Mouse (Mus musculus) neural tube, embryonic 13.5 days (tissue): ENCODE data around the gene Ino80. TPM values are rescaled to one million over a fixed set of nuclear protein-coding genes. Genes with fewer than 3 reads are reported as not detected.
"Not testable (repeated sequence)": the region's sequence is repeated elsewhere in the genome, so short reads cannot be mapped to it uniquely, and the experiment has no call there.

ENCODE experiments used
- ATAC-seq: fragments of 200-750 bp; cut with Nextera tagmentation; 2 replicates; pipeline ENCODE4 v1.8.0; 2017; ENCODE audit warnings: low read depth, mild to moderate bottlenecking, moderate TSS enrichment, moderate library complexity
- H3K27ac ChIP-seq: fragments of 300-500 bp; sonication (generic); replicated peaks from 2 replicates; pipeline ENCODE4 v1.5.1; 2015; ENCODE audit warnings: moderate library complexity, mild to moderate bottlenecking, inconsistent platforms
- H3K27me3 ChIP-seq: fragments of 300-500 bp; sonication (generic); 2 replicates; pipeline ENCODE4 v1.6.1; 2015; ENCODE audit warnings: mild to moderate bottlenecking, inconsistent platforms
- H3K36me3 ChIP-seq: fragments of 300-500 bp; sonication (generic); 2 replicates; pipeline ENCODE4 v1.6.1; 2015; ENCODE audit warnings: mild to moderate bottlenecking, inconsistent platforms
- H3K4me1 ChIP-seq: fragments of 300-500 bp; sonication (generic); replicated peaks from 2 replicates; pipeline ENCODE4 v1.6.1; 2015; ENCODE audit warnings: inconsistent platforms
- H3K4me2 ChIP-seq: fragments of 300-500 bp; sonication (generic); 2 replicates; pipeline ENCODE4 v1.6.1; 2015; ENCODE audit warnings: inconsistent platforms, mild to moderate bottlenecking, moderate library complexity
- H3K4me3 ChIP-seq: fragments of 300-500 bp; sonication (generic); 2 replicates; pipeline ENCODE4 v1.5.1; 2015; ENCODE audit warnings: mild to moderate bottlenecking, inconsistent platforms
- H3K9ac ChIP-seq: fragments of 300-500 bp; sonication (generic); 2 replicates; pipeline ENCODE4 v1.6.1; 2015; ENCODE audit warnings: moderate library complexity, mild to moderate bottlenecking, inconsistent platforms
- H3K9me3 ChIP-seq: fragments of 300-500 bp; sonication (generic); 2 replicates; pipeline ENCODE4 v1.6.1; 2016; ENCODE audit warnings: inconsistent platforms
- WGBS: fragments of 180-500 bp; shearing (Covaris S2); methylation state at CpG from one replicate; pipeline ENCODE4 v1.1.7; 2015; 5-methylcytosine and 5-hydroxymethylcytosine counted together
- polyA plus RNA-seq: library from polyadenylated mRNA; unstranded; fragments of >200 nt; fragmentation: Nextera tagmentation; extraction: Ambion mirVana; gene quantifications from 2 replicates; pipeline ENCODE4 v1.2.1, GENCODE M21; 2015

Ino80 gene
- 3.1 and 3.2 TPM in 2 replicates for polyA plus RNA-seq

DNA sequence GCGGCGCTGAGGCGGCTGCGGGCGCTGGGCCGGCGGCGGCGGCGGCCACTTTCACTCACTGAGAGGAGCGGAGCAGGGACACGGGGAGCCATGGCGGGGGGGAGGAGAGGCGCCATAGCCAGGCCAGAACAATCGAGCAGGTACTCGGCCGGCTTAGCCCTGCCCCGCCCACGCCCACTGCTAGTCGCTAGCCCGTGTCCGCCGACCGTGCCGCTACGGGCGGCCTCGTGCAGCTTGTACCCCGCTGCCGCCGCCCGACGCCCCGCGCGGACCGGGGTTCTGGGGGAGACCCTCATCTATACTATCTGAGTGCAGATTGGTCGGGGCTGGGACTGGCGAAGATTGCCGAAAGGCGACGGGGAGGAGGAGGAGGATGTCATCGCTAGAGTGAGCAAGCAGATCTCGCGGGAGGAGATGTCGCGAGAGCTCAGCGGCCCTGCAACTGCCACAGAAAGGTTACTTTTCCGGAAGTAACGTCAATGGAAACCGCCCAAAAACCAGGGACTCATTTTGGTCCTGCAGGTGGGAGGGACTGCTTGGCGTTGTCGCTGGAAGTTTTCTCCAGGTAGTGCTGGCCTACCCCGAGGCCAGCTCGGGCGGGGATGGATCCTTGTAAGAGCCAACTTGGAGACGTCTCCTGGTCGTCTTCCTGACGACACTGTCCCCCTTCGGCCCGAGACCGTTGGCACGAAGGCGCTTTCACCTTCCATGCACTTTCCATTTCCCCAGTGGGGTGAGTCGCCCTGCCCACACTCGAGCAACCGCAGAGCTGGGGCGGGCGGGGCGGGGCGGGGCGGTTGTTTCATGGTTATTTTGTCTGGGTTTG lies at the start of gene Ino80:
Gene Ino80 (minus strand): TSS at position 117 of the 826 bp plus-strand sequence.
- Histone ChIP-seq H3K36me3 (0 out of 2 replicates have a peak, but pooled peaks cover 2% of the 10 kb centered on the region), H3K9ac (peak within 1 kb of the TSS; percentile 99), H3K4me2 (peak within 1 kb of the TSS; percentile 91), H3K4me1 (peaks cover 32% of the 10 kb centered on the region), H3K27me3 (no peaks in the 10 kb centered on the region), H3K4me3 (peak within 1 kb of the TSS; percentile 93), H3K27ac (peak within 1 kb of the TSS; percentile 98), H3K9me3 (no peaks in the 10 kb centered on the region)
- WGBS, result under 1% methylated on average over 69 of the region's 72 CpGs
- ATAC-seq, result peak; percentile 95

DNA sequence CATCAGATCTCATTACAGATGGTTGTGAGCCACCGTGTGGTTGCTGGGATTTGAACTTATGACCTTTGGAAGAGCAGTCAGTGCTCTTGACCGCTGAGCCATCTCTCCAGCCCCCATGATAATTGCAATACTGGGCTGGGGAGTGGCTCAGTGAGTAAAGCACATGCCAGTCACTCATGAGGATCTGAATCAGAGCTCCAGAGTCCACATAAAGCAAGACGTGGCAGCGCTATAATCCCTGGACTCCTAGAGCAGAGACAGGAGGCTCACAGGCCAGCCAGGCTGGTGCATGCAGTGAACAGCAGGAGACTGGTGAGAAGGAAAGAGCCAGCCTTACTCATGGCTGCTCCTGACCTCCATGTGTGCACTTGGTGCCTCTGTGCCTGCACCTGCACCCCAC lies 47.9 kb upstream of the Ino80 start:
- H3K4me3 ChIP-seq, result no peak overlapping the region
- H3K9me3 ChIP-seq, result no peaks in the 10 kb centered on the region
- H3K4me2 ChIP-seq, result no peak overlapping the region
- no peaks in the 10 kb centered on the region for H3K36me3 ChIP-seq
- no peak overlapping the region for H3K9ac ChIP-seq
- H3K4me1 ChIP-seq, result no peaks in the 10 kb centered on the region
- no peak overlapping the region for H3K27ac ChIP-seq
- 53% methylated on average over 4 of the region's 4 CpGs for WGBS
- H3K27me3 ChIP-seq, result no peaks in the 10 kb centered on the region
- ATAC-seq, result no peak

DNA sequence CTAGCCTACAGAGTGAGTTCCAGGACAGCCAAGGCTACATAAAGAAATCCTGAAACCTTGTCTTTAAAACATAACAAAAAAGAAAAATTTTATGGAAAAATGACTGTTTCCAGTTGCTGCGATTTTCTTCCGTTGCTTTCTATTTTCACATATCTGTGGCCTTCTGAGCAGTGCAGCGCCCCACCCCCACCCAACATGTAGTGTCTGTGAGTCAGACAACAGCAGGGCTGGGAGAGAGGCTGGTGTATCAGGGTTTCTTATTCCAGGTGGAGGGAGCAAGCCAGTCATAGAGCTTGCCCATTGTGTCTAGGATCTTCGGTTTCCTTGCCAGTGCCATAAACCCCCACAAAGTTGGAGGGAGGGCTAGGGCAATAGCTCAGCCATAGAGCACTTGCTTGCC lies 46.3 kb upstream of the Ino80 start:
- 70% methylated on average over 4 of the region's 4 CpGs for WGBS
- no peak for ATAC-seq

DNA sequence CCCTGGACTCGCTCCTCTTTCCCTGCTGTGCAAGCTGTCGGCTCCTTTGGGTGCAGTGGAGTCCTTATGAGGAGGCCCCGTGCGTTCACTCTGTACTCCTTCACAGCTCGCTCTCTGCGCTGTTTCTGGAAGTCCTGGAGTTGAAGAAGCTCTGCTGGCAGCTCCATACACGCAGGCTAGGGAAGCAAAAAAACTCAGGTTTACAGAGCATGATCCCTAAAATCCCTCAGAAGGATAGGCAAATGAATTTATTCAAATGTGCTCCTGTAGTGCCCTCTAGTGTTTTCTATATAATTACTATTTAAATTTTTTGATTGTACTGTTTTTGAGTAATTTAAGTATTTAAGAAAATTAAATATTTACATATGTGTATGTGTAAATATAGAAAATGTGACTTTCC lies 43.1 kb upstream of the Ino80 start:
- H3K9me3 ChIP-seq, result no peaks in the 10 kb centered on the region

More for the DNA sequence above, 46.3 kb upstream of the Ino80 start:
- Histone ChIP-seq H3K27me3 (no peaks in the 10 kb centered on the region), H3K4me3 (no peak overlapping the region), H3K9ac (no peak overlapping the region), H3K36me3 (no peaks in the 10 kb centered on the region), H3K9me3 (no peaks in the 10 kb centered on the region), H3K27ac (no peak overlapping the region), H3K4me1 (no peaks in the 10 kb centered on the region), H3K4me2 (no peak overlapping the region)

DNA sequence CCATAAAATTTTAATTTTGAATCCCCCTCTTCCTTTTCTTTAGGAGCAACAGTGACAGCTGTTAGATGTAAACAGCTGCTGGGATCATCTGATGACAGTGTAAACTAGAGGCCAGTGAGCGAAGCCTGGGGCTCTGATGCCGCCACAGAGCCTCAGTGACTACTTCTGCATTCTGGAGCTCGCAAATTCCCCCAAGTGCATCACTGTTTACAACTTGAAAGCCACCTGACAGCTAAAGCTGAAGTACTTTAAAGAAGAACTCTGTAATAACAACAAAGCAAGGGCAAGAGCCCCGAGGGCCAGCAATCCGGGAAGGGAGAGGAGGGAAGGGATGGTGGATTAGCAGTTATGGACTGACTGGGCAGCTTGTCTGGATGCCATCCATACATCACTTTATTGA lies 39.3 kb upstream of the Ino80 start:
- no peak for ATAC-seq
- Histone ChIP-seq H3K4me2 (no peak overlapping the region), H3K4me3 (no peak overlapping the region), H3K4me1 (no peaks in the 10 kb centered on the region), H3K36me3 (no peaks in the 10 kb centered on the region), H3K27me3 (no peaks in the 10 kb centered on the region), H3K9me3 (no peaks in the 10 kb centered on the region), H3K27ac (no peak overlapping the region), H3K9ac (no peak overlapping the region)
- 65% methylated on average over 5 of the region's 5 CpGs for WGBS

More for the DNA sequence above, 43.1 kb upstream of the Ino80 start:
- no peak overlapping the region for H3K27ac ChIP-seq
- no peaks in the 10 kb centered on the region for H3K4me1 ChIP-seq
- no peak overlapping the region for H3K4me2 ChIP-seq
- H3K9ac ChIP-seq, result no peak overlapping the region
- H3K27me3 ChIP-seq, result no peaks in the 10 kb centered on the region
- WGBS, result 82% methylated on average over 7 of the region's 7 CpGs
- no peak for ATAC-seq
- H3K4me3 ChIP-seq, result no peak overlapping the region
- no peaks in the 10 kb centered on the region for H3K36me3 ChIP-seq

DNA sequence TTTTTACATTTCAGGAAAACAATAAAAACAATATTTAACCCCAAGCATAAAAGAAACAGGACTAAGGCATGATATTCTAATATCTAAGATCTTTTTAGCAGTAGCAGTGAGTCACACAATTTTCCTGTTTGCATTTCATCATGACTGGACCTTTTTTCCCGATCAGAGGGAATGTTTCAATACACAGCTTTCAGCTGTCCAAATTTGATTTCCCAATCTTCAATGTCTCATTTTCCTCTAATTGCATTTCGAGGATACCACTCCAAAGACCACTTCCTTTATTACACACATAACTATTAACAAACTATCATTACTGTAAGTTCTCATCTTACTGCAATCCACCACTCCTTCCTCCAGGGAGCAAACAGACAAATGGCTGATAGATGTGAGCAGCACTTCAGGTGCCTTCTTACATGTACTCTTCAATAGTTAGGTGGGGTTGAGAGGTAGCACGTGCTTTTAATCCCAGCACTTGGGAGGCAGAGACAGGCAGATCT lies 36.6 kb upstream of the Ino80 start:
- H3K27me3 ChIP-seq, result no peaks in the 10 kb centered on the region
- H3K4me3 ChIP-seq, result no peak overlapping the region
- H3K4me2 ChIP-seq, result no peak overlapping the region
- H3K9me3 ChIP-seq, result no peaks in the 10 kb centered on the region
- 85% methylated on average over 3 of the region's 3 CpGs for WGBS
- ATAC-seq, result no peak
- no peak overlapping the region for H3K9ac ChIP-seq
- no peak overlapping the region for H3K27ac ChIP-seq
- no peaks in the 10 kb centered on the region for H3K4me1 ChIP-seq
- no peaks in the 10 kb centered on the region for H3K36me3 ChIP-seq

DNA sequence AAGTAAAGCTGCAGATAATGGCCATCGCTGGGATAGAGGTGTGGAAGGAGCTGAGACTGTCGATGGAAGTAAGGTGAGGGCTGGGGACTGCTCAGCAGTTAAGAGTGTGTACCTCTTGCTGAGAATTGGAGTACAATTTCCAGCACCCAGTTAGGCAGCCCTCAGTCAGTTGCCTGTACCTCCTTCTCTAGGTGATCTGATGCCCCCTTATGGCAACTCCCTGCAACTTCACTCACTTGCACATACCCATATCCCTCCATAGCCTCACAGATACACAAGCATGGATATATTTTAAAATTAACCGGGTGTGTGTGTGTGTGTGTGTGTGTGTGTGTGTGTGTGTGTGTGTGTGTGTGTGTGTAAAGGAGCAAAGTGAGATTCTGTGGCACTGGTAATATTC lies 34.8 kb upstream of the Ino80 start:
- H3K9ac ChIP-seq, result no peak overlapping the region
- H3K4me3 ChIP-seq, result no peak overlapping the region
- ATAC-seq, result no peak
- H3K27me3 ChIP-seq, result no peaks in the 10 kb centered on the region
- H3K4me1 ChIP-seq, result no peaks in the 10 kb centered on the region
- H3K4me2 ChIP-seq, result no peak overlapping the region
- H3K36me3 ChIP-seq, result no peaks in the 10 kb centered on the region
- H3K27ac ChIP-seq, result no peak overlapping the region
- no peaks in the 10 kb centered on the region for H3K9me3 ChIP-seq
- WGBS, result 82% methylated on average over 3 of the region's 3 CpGs

DNA sequence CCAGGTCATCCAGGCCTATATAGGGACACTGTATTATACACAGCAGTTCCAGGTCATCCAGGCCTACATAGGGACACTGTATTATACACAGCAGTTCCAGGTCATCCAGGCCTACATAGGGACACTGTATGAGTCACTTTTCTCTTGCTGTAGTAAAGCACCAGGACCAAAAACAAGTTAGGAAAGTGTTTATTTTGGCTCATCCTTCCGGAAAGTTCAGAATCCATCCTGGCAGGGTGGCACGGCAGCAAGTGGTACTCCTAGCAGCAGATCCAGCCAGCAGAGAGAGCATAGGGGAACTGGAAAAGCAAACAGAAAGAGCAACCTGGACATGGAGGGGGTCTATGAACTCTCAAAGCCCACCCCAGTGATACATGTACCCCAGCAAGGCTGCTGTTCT lies 33.4 kb upstream of the Ino80 start:
- no peak for ATAC-seq
- no peak overlapping the region for H3K9ac ChIP-seq

DNA sequence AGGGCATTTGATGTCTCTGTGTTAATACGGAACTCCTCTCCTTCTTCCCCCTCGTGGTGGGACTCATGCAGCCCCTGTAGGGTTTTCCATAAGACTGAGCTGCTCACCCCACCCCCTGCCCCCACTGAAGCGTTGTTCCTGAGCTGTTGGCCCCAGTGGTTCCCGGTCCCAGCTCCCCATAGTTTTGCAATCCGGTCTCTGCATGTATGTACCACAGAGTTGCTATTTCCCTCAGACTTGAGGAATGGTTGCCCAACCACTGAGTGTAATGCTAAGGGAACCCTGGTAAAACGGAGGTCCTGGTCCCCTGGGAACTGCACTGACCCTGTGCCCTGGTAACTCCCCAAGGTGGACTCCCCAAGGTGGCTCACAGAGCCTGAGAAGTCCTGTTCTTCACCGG lies 31.0 kb upstream of the Ino80 start:
- not testable (repeated sequence) for H3K36me3 ChIP-seq, H3K4me1 ChIP-seq, H3K27ac ChIP-seq, H3K9ac ChIP-seq, H3K9me3 ChIP-seq, ATAC-seq, H3K4me2 ChIP-seq, H3K4me3 ChIP-seq, H3K27me3 ChIP-seq
- WGBS, result 67% methylated on average over 7 of the region's 7 CpGs

More for the DNA sequence above, 33.4 kb upstream of the Ino80 start:
- Histone ChIP-seq H3K4me3 (no peak overlapping the region), H3K4me1 (no peaks in the 10 kb centered on the region), H3K27ac (no peak overlapping the region), H3K9me3 (no peaks in the 10 kb centered on the region), H3K4me2 (no peak overlapping the region), H3K27me3 (no peaks in the 10 kb centered on the region), H3K36me3 (no peaks in the 10 kb centered on the region)
- 83% methylated on average over 2 of the region's 2 CpGs for WGBS

DNA sequence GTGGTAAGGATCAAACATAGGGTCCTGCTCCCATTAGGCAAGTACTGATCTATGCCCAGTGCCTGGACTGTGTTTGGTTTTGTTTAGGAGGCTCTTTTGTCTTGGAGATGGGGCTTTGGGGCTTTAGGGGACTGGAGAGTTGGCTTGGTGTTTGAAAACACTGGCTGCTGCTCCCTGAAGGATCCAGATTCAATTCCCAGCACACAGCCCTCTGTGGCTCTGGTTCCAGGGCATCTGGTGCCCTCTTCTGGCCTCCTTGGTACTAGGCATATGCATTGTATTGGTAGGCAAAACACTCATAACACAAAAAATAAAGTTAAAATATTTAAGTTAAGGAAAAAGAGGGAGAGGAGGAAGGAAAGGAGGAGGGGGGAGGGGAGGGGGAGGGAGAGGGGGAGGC lies 29.6 kb upstream of the Ino80 start:
- H3K27me3 ChIP-seq, result no peaks in the 10 kb centered on the region
- no peaks in the 10 kb centered on the region for H3K36me3 ChIP-seq
- no peak overlapping the region for H3K27ac ChIP-seq
- no peak overlapping the region for H3K9ac ChIP-seq
- no peaks in the 10 kb centered on the region for H3K9me3 ChIP-seq
- ATAC-seq, result no peak
- H3K4me1 ChIP-seq, result no peaks in the 10 kb centered on the region
- H3K4me2 ChIP-seq, result no peak overlapping the region
- H3K4me3 ChIP-seq, result no peak overlapping the region

DNA sequence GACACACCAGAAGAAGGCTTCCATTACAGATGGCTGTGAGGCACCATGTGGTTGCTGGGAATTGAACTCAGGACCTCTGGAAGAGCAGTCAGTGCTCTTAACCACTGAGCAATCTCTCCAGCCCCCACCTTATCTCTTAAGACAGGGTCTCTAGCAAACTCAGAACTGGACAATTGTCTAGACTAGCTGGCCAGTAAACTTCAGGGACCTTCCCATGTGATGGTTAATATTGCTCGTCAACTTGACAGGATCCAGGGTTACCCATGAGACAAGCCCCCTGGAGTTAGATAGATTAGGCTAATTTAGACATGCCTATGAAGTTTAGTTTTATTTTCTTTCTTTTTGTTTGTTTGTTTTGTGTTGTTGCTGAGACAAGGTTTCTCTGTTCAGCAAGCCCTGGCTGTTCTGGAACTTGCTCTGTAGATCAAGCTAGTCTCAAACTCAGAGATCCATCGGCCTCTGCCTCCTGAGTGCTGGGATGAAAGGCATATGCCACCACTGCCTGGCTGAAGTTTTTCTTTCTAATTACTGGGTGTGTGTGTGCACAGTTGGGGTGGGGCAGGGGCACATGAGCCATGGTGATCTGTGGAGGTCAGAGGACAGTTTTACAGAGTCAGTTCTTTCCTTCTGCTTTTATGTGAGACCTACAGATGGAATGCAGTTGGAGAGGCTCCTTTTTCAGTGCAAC lies 23.6 kb upstream of the Ino80 start:
- no peaks in the 10 kb centered on the region for H3K27me3 ChIP-seq

DNA sequence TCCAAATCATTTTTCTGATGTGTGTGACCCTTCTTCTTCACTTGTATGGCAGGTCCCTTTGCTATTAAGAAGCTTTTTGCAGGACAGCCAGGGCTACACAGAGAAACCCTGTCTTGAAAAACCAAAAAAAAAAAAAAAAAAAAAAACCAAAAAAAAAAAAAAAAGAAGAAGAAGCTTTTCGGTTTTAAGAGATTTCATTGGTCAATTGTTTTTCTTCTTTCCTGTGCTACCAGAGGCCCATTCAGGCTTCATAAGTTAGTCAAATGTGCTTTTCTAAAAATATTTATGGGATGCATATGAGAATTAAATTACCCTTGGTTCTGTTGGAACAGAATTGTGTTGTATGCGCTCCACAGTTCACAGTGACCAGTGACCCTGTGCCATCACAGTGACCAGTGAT lies 21.4 kb upstream of the Ino80 start:
- WGBS, result 90% methylated on average over 2 of the region's 2 CpGs
- H3K4me3 ChIP-seq, result no peak overlapping the region
- no peak overlapping the region for H3K27ac ChIP-seq
- H3K4me1 ChIP-seq, result no peaks in the 10 kb centered on the region
- H3K9ac ChIP-seq, result no peak overlapping the region
- H3K4me2 ChIP-seq, result no peak overlapping the region
- no peaks in the 10 kb centered on the region for H3K36me3 ChIP-seq
- H3K9me3 ChIP-seq, result no peaks in the 10 kb centered on the region
- no peaks in the 10 kb centered on the region for H3K27me3 ChIP-seq
- no peak for ATAC-seq

More for the DNA sequence above, 23.6 kb upstream of the Ino80 start:
- H3K9ac ChIP-seq, result no peak overlapping the region
- 90% methylated on average over 2 of the region's 2 CpGs for WGBS
- H3K4me1 ChIP-seq, result no peaks in the 10 kb centered on the region
- no peak for ATAC-seq
- no peak overlapping the region for H3K4me2 ChIP-seq
- no peaks in the 10 kb centered on the region for H3K9me3 ChIP-seq
- H3K36me3 ChIP-seq, result no peaks in the 10 kb centered on the region
- H3K27ac ChIP-seq, result no peak overlapping the region
- no peak overlapping the region for H3K4me3 ChIP-seq
